Mouse (Mus musculus): ENCODE measurements at regions not wholly inside any gene's neighbourhood (a gene's known extent, or its start where the extent isn't known, plus 50 kb on each side); places are given as distances from the start of the nearest gene placed in this dataset.

DNA sequence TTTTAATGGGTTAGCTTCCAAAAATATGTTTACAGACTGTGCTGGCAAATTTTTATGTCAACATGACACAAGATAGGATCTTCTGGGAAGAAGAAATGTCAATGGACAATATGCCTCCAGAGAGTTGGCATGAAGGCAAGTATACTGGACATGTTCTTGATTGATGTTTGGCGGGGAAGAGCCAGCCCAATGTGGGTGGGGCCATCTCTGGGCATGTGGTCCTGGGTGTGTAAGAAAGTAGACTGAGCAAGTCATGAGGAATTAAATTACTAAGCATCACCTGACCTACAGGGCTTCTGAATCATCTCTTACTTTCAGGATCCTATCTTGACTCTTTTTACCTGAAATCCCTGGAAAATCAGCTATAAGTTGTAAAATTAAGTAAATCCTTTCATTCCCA is 525.0 kb upstream of the Grm7 start:
- no peak for DNase-seq (ENCODE audit: low read depth)

DNA sequence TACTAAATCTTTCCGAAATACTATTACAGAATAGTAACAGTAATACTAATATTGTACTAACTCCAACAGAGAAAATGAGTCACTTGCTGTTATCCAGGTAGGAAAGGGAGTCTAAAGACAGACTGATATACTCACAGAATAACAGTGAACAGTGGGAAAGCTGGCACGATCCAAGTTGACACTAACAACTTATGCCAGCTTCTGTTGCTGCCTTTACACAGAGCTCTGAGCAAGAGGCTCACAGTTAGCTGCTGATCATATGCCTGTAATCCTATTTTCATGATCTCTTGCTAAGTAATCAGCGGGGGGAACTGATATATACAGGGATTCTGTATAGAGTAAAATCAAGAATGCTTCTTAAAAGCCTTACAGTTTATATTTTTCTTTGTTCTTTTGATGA is 513.1 kb upstream of the Grm7 start:
- no peak for DNase-seq (ENCODE audit: low read depth)

DNA sequence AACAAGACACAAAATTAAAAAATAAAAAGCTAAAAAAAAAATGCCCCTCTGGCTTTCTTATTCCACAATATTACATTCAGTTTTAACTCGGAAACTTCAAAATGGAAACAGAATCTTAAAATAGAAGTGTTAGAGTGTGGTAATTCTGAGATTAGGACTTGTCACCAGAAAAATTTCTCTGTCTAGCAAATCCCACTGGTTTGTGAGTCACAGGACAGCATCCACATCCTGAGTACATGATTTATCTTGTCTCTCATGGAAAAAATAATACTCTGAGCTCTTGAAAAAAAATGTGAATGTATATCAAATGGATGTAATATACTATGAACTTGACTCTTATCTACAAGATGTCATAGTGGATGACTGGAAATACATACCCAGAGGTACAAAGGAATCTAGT is 511.8 kb upstream of the Grm7 start:
- DNase-seq (ENCODE audit: low read depth): no peak

DNA sequence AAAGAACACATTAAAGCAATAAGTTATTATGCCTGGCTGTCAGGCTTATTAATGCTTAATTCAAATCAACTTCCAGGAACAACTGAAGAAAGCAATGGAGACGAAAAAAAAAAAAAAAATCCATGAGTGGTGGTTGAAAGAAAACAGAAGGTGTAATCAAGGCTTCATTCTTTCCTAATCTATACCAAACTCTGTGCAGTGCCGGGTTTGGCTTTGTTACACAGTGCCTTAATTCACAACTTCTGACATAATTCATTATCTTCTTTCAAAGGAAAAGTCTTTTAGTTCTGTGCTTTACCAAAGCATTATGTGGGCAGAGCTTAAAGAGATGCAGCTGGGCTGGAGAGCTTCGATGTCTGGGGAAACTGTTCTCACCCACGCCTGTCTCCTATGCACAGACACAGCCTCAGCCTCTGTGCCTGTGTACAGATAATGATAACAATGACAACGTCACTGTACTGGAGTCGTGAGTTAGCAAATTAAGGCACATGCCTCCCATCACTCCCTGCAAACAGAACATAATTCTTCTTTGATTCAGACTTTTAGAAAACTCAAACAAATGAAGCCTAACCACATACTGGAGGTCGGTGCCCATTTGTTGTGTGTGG is 508.2 kb upstream of the Grm7 start:
- DNase-seq (ENCODE audit: low read depth): peak; percentile 43

DNA sequence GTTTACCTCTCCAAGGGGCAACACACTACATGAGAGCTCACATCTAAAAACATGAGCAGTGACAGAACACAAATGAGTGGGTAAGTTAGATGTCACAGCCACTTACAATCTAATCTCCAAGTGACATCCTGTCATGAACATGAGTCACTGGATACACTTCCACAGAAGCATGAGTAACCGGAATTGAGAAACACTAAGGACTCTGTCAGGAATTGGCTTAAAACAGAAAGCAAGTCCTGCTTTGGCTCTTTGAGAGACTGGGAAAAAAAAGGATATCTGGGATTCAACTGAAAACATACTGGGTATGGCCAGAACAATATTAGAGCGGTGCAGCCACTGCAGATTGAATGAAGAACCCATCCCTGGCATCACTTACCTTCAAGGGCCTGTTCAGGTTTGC is 506.0 kb upstream of the Grm7 start:
- peak; percentile 36 for DNase-seq (ENCODE audit: low read depth)

DNA sequence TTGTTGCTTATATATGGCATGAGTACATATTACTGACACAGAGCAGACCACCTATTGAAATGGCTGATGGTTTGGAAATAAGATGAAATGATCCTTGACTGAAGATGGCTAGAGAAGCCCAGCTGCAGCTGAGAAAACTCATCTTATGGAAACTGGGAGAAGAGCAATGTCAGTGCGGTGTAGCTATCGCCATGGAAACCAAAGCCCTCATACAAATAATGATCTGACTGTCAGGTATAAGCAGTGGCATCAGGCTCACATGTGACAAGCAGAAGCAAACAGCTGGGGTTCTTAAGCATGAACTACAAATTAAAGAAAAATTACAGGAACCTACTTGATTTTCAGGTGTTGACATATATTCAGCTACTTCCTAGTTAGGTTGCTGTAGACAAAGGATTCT is 476.8 kb upstream of the Grm7 start:
- DNase-seq (ENCODE audit: low read depth): no peak

- no peak for DNase-seq (ENCODE audit: low read depth)
Measured at GRCm38 (mm10) chr6:110205973-110206372, 439.4 kb upstream of the Grm7 start.

GRCm38 (mm10) chr6:110208822-110209221 is 436.6 kb upstream of the Grm7 start:
- DNase-seq (ENCODE audit: low read depth): no peak

DNA sequence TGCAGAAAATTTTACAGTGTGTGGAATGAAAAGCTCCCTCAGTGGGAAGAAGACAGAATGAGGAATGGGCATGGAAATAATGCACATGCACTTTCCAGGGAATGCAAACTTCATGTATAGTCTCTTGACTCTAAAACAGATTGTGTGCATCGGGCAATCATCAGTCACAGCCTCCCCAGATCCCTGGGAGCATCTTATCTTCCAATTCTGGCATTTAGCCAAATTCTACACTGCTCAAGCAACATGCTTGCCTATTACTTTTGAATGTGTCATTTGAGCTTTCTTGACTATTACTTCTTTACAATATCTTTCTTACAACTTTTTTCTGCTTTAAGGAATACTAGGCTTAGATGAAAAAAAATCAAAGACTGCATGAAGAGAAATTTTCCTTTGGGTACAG is 397.9 kb upstream of the Grm7 start:
- no peak for DNase-seq (ENCODE audit: low read depth)

DNA sequence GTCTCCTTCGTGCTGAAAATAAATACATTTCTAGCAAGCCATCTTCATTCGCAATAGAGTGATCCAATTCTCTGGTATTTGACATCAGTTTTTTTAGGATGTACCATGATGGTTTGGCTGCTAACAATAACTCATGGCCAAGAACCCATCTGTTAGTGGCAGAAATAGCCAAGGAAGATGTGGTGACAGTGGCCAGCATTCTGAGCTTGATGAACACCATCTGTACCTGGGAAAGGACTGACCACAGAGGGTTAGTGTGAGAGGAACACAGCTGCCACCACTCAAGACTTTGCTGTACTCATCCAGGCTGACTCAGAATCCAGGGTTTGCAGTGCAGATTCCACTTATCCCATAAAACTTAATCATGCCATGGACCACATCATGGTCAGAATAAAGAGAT is 348.8 kb upstream of the Grm7 start:
- DNase-seq (ENCODE audit: low read depth): no peak

Data from fibroblast of lung, adult 2 months (primary cell).